Mouse (Mus musculus): ENCODE data around the gene Lpar1.

- no peak for TF ChIP-seq EP300 (IDR thresholded peaks at IDR 0.05; ENCODE audit: low read depth)
- TF ChIP-seq CTCF (IDR thresholded peaks at IDR 0.05; ENCODE audit: low read depth): no peak
These were observed 10.5 kb downstream of the Lpar1 start for GRCm38 (mm10) chr4:58543171-58543570.
